Mouse (Mus musculus): ENCODE data around the gene Slfn9. TPM values are rescaled to one million over a fixed set of nuclear protein-coding genes. Genes with fewer than 3 reads are reported as not detected.
"Not testable (repeated sequence)": the region's sequence is repeated elsewhere in the genome, so short reads cannot be mapped to it uniquely, and the experiment has no call there.

Gene Slfn9
- total RNA-seq, 2 experiments from 2014 or later = 0.27 to 0.49 TPM

- TF ChIP-seq CTCF (conservative IDR thresholded peaks at IDR 0.05) = no peak
- Histone ChIP-seq H3K27ac (peak within 1 kb of the TSS; percentile 73), H3K4me3 (peak within 1 kb of the TSS; percentile 37)
- no peak for DNase-seq (ENCODE audit: low spot score in 2 of 2)
Measured at GRCm38 (mm10) chr11:82950736-82951481, 40.7 kb downstream of the Slfn9 start, which contains the start of gene Slfn5. TSS of gene Slfn5 (plus strand) at chr11:82951349.

GRCm38 (mm10) chr11:82949036-82949435, 42.6 kb downstream of the Slfn9 start:
- TF ChIP-seq CTCF (conservative IDR thresholded peaks at IDR 0.05) = no peak
- Histone ChIP-seq H3K27ac (no peak overlapping the region), H3K4me3 (no peak overlapping the region)
- DNase-seq (ENCODE audit: low spot score in 2 of 2) = no peak

GRCm38 (mm10) chr11:82947457-82947856, 44.2 kb downstream of the Slfn9 start:
- Histone ChIP-seq H3K27ac (no peak overlapping the region), H3K4me3 (no peak overlapping the region)
- no peak for DNase-seq (ENCODE audit: low spot score in 2 of 2)
- no peak for TF ChIP-seq CTCF (conservative IDR thresholded peaks at IDR 0.05)

GRCm38 (mm10) chr11:82945636-82946035, 46.0 kb downstream of the Slfn9 start:
- no peak for DNase-seq (ENCODE audit: low spot score in 2 of 2)
- TF ChIP-seq CTCF (conservative IDR thresholded peaks at IDR 0.05) = no peak
- no peak overlapping the region for H3K4me3 ChIP-seq
- no peak overlapping the region for H3K27ac ChIP-seq

GRCm38 (mm10) chr11:82943336-82943735, 48.3 kb downstream of the Slfn9 start:
- Histone ChIP-seq H3K27ac (no peak overlapping the region), H3K4me3 (no peak overlapping the region)
- no peak for TF ChIP-seq CTCF (conservative IDR thresholded peaks at IDR 0.05)
- DNase-seq (ENCODE audit: low spot score in 2 of 2) = no peak

GRCm38 (mm10) chr11:82933186-82933585, 58.4 kb downstream of the Slfn9 start:
- DNase-seq (ENCODE audit: low spot score in 2 of 2) = no peak
- peak overlapping the region; percentile 48 for H3K4me3 ChIP-seq
- no peak for TF ChIP-seq CTCF (conservative IDR thresholded peaks at IDR 0.05)

GRCm38 (mm10) chr11:82931671-82932450, 59.8 kb downstream of the Slfn9 start:
- not testable (repeated sequence) for DNase-seq (ENCODE audit: low spot score in 2 of 2); H3K27ac ChIP-seq
- peak overlapping the region; percentile 48 for H3K4me3 ChIP-seq

More at GRCm38 (mm10) chr11:82933186-82933585, 58.4 kb downstream of the Slfn9 start:
- no peak overlapping the region for H3K27ac ChIP-seq

GRCm38 (mm10) chr11:82931161-82931560, 60.5 kb downstream of the Slfn9 start:
- DNase-seq (ENCODE audit: low spot score in 2 of 2); H3K27ac ChIP-seq: not testable (repeated sequence)
- H3K4me3 ChIP-seq = peak overlapping the region; percentile 48

GRCm38 (mm10) chr11:82930391-82930955, 61.2 kb downstream of the Slfn9 start:
- not testable (repeated sequence) for DNase-seq (ENCODE audit: low spot score in 2 of 2); H3K27ac ChIP-seq
- H3K4me3 ChIP-seq = peak overlapping the region; percentile 48

GRCm38 (mm10) chr11:82929633-82929950, 62.0 kb downstream of the Slfn9 start:
- Histone ChIP-seq H3K4me3 (no peak overlapping the region), H3K27ac (no peak overlapping the region)
- DNase-seq (ENCODE audit: low spot score in 2 of 2) = no peak
- TF ChIP-seq CTCF (conservative IDR thresholded peaks at IDR 0.05) = no peak

- TF ChIP-seq CTCF (conservative IDR thresholded peaks at IDR 0.05) = no peak
- DNase-seq (ENCODE audit: low spot score in 2 of 2) = no peak
- H3K27ac ChIP-seq = no peak overlapping the region
- no peak overlapping the region for H3K4me3 ChIP-seq
Measured at GRCm38 (mm10) chr11:82928897-82929632, 62.6 kb downstream of the Slfn9 start.

Small RNA genes within 50 kb of the gene (microRNA-seq; reads per million reads assigned to microRNA genes)
- 0 reads per million in 2 experiments for gene Gm27598
- 0 reads per million in 2 experiments for gene Mir7679

Other genes starting within 250 kb of the Slfn9 start
- gene Cct6b, start 227.5 kb downstream of the Slfn9 start, total RNA-seq (2021) = under 1 TPM; 0.18 to 0.44 TPM
- gene Zfp830, start 227.5 kb downstream of the Slfn9 start, total RNA-seq (2021) = 10 to 100 TPM; 14.8 to 16.9 TPM
- 10 to 100 TPM; 25.3 to 25.7 TPM for gene Lig3, start 210.7 kb downstream of the Slfn9 start, total RNA-seq (2021)
- gene Rffl, start 120.6 kb downstream of the Slfn9 start, total RNA-seq (2021) = 10 to 100 TPM in 1 of 2 experiments, 1 to 10 TPM in 1; 9.5 to 10.9 TPM
- 10 to 100 TPM; 15.1 to 16.4 TPM for gene Rad51d, start 101.2 kb downstream of the Slfn9 start, total RNA-seq (2021)
- gene Fndc8, start 99.7 kb downstream of the Slfn9 start, total RNA-seq (2021) = not detected
- gene Nle1, start 83.4 kb downstream of the Slfn9 start, total RNA-seq (2021) = 10 to 100 TPM; 46.0 to 48.8 TPM
- gene Unc45b, start 81.3 kb downstream of the Slfn9 start, total RNA-seq (2021) = 1 to 10 TPM in 1 of 2 experiments, under 1 TPM in 1; 0.66 to 1.4 TPM
- gene Slfn5, start 40.5 kb downstream of the Slfn9 start, total RNA-seq (2021) = 1 to 10 TPM; 2.5 to 4.0 TPM
- gene Slfn8, start 29.0 kb upstream of the Slfn9 start, total RNA-seq (2021) = under 1 TPM; 0.44 to 0.69 TPM
- gene Slfn2, start 73.3 kb upstream of the Slfn9 start, total RNA-seq (2021) = under 1 TPM; 0.44 to 0.56 TPM
- gene Slfn1, start 125.0 kb upstream of the Slfn9 start, total RNA-seq (2021) = not detected
- gene Slfn4, start 183.4 kb upstream of the Slfn9 start, total RNA-seq (2021) = not detected
- gene Slfn3, start 199.5 kb upstream of the Slfn9 start, total RNA-seq (2021) = under 1 TPM; 0.32 to 0.41 TPM